Mouse (Mus musculus): ENCODE data around the gene Mrpl37.

DNA sequence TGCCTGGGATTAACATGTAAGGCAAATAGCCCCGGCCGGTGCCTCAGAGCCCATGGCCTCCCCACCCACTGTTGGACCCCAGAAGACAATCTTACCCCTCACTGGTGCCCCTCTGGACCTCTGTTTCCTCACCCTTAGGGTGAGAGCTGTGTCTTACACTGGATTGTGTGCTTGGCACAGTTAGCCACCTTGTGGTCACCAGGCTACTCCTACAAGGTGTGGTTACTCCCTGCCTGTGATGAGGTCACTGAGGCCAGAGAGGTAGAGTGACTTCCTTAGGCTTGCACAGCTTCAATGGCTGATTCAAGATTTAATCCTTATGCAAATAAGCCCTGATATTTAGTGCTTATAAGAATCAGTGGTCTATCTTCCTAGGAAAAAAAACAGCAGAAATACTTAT is 29.7 kb downstream of the Mrpl37 start:
- no peak for TF ChIP-seq GATA1 (IDR thresholded peaks at IDR 0.05; ENCODE audit: borderline replicate concordance, low read length)
- no peak for TF ChIP-seq FLI1 (IDR thresholded peaks at IDR 0.05; ENCODE audit: low read length)

All from megakaryocyte, embryonic 14.5 days (primary cell).